Mouse (Mus musculus): ENCODE data around the gene Acp5. TPM values are rescaled to one million over a fixed set of nuclear protein-coding genes. Genes with fewer than 3 reads are reported as not detected.

The Acp5 gene
- polyA plus RNA-seq, 1 experiment: 103 TPM

GRCm38 (mm10) chr9:22119543-22119942 lies 16.0 kb downstream of the Acp5 start:
- 38% methylated on average over 4 of the region's 4 CpGs for WGBS
- no peak overlapping the region for H3K4me3 ChIP-seq (replicated peaks; ENCODE audit: control insufficient read depth, low read depth, low read length)
- H3K4me1 ChIP-seq (ENCODE audit: control insufficient read depth, insufficient read depth, low read length): peaks cover 24% of the 10 kb centered on the region
- TF ChIP-seq POLR2A (IDR thresholded peaks at IDR 0.05; ENCODE audit: borderline replicate concordance, control insufficient read depth, low read depth, low read length): no peak
- peak overlapping the region; percentile 15 for H3K27ac ChIP-seq (ENCODE audit: control insufficient read depth, insufficient read depth, low read depth, low read length, poor library complexity)

DNA sequence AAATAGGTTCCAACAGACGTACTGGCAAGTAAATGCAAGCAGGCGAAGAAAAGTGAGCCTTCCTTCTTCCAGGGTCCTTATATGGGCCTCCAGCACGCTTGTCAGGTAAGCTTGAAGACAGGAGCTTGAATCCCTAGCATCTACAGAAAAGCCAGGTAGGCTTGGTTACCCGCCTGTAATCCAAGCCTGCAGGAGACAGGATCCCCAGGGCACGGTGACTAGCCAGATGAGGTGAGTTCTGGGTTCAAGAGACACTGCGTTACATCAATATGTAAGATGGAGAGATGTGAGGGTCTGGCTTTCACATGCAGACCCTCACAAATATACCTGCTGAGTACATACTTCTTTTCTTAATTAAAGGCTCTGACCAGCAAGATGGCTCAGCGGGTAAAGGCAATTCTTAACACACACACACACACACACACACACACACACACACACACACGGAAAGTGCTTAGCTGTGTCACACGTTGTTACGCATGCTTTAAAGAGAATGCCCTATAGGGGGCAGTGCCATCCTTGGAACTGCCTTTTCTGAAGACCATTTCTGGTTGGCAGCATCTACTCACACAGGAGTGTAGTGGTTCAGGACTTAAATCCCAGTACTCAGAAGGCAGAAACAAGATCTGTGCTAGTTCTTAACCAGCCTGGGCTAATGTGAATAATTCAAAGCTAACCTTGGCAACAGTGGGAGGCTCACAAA lies 17.6 kb downstream of the Acp5 start:
- no peak overlapping the region for H3K27ac ChIP-seq (ENCODE audit: control insufficient read depth, insufficient read depth, low read depth, low read length, poor library complexity)
- TF ChIP-seq POLR2A (IDR thresholded peaks at IDR 0.05; ENCODE audit: borderline replicate concordance, control insufficient read depth, low read depth, low read length) (no peak), CTCF (IDR thresholded peaks at IDR 0.05; ENCODE audit: control insufficient read depth, insufficient read depth, low read length) (peak; percentile 51)

GRCm38 (mm10) chr9:22116740-22117426 lies 18.6 kb downstream of the Acp5 start, which contains the start of gene Elof1:
Elof1 (minus strand) TSS chr9:22117172.
- Histone ChIP-seq H3K4me1 (ENCODE audit: control insufficient read depth, insufficient read depth, low read length) (peaks cover 10% of the 10 kb centered on the region), H3K4me3 (replicated peaks; ENCODE audit: control insufficient read depth, low read depth, low read length) (peak within 1 kb of the TSS; percentile 75), H3K27ac (ENCODE audit: control insufficient read depth, insufficient read depth, low read depth, low read length, poor library complexity) (peak within 1 kb of the TSS; percentile 78)
- WGBS: under 1% methylated on average over 52 of the region's 52 CpGs
- TF ChIP-seq POLR2A (IDR thresholded peaks at IDR 0.05; ENCODE audit: borderline replicate concordance, control insufficient read depth, low read depth, low read length): peak; percentile 80; the same call in 1 of the 2 replicates
- 0 out of 2 replicates have a peak, but pooled peaks have one; percentile 7 for TF ChIP-seq CTCF (IDR thresholded peaks at IDR 0.05; ENCODE audit: control insufficient read depth, insufficient read depth, low read length)

More for the DNA sequence above, 17.6 kb downstream of the Acp5 start:
- H3K4me1 ChIP-seq (ENCODE audit: control insufficient read depth, insufficient read depth, low read length): peaks cover 17% of the 10 kb centered on the region
- WGBS: 35% methylated on average over 10 of the region's 10 CpGs
- no peak overlapping the region for H3K4me3 ChIP-seq (replicated peaks; ENCODE audit: control insufficient read depth, low read depth, low read length)

DNA sequence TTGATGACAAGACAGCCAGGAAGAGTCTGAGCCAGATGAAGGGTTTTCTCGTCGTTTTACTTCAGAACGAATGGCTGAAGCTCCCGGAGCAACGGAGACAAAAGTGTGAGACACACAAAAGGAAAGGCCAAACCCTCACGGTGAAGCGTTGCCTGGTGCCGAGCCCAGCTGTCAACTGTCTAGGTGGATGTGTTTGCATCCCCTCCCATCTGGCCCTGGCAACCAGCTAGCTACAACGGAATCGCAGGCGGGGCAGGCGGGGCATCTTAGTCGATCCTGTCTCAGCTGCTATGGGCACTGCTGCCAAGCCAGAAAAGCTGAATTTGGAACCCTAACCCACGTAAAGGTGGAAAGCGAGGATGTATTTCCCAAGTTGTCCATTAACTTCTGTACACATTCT lies 19.4 kb downstream of the Acp5 start:
- H3K4me3 ChIP-seq (replicated peaks; ENCODE audit: control insufficient read depth, low read depth, low read length): peak overlapping the region; percentile 75
- TF ChIP-seq POLR2A (IDR thresholded peaks at IDR 0.05; ENCODE audit: borderline replicate concordance, control insufficient read depth, low read depth, low read length): no peak
- no peak for TF ChIP-seq CTCF (IDR thresholded peaks at IDR 0.05; ENCODE audit: control insufficient read depth, insufficient read depth, low read length)
- H3K4me1 ChIP-seq (ENCODE audit: control insufficient read depth, insufficient read depth, low read length): peaks cover 6% of the 10 kb centered on the region
- WGBS: 30% methylated on average over 15 of the region's 15 CpGs
- H3K27ac ChIP-seq (ENCODE audit: control insufficient read depth, insufficient read depth, low read depth, low read length, poor library complexity): no peak overlapping the region

DNA sequence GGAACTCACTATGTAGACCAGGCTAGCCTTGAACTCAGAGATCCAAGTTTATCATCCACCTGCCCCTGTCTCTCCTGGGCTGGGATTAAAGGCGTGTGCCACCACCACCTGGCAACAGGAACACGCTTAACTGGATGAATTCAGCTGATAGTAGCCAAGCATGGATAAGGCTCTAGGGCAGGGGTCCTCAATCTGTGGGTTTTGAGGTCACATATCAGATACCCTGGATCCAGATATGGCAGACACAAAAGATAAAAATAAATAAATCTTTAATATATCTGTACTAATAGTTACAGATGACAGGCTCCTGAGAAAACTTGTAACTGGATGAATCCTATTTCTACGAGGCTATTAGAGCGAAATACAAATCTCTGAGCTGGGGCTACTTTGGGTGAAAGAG lies 19.9 kb downstream of the Acp5 start:
- 84% methylated on average over 4 of the region's 4 CpGs for WGBS
- H3K4me1 ChIP-seq (ENCODE audit: control insufficient read depth, insufficient read depth, low read length): peaks cover 4% of the 10 kb centered on the region
- H3K27ac ChIP-seq (ENCODE audit: control insufficient read depth, insufficient read depth, low read depth, low read length, poor library complexity): no peak overlapping the region
- no peak overlapping the region for H3K4me3 ChIP-seq (replicated peaks; ENCODE audit: control insufficient read depth, low read depth, low read length)
- TF ChIP-seq CTCF (IDR thresholded peaks at IDR 0.05; ENCODE audit: control insufficient read depth, insufficient read depth, low read length) (no peak), POLR2A (IDR thresholded peaks at IDR 0.05; ENCODE audit: borderline replicate concordance, control insufficient read depth, low read depth, low read length) (no peak)

DNA sequence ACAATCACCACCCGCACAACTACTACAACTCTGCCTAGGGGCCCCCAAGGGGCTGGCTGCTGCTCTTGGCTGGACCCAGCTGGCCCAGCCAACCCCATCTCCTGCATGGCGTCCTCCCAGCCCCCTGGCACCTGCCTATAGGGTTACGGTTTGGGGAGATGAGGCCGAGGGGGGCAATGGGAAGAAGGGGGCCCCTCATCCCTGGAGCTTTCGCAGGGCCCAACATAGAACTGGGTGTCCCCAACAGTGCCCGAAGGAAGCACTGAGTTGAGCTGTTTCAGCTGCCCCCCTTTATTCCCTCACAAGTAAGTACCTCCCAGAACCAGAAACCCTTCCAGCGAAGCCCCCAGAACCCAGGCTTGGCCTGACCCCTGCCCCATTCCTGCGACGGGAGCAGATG lies 27.3 kb downstream of the Acp5 start:
- Histone ChIP-seq H3K4me3 (replicated peaks; ENCODE audit: control insufficient read depth, low read depth, low read length) (no peak overlapping the region), H3K4me1 (ENCODE audit: control insufficient read depth, insufficient read depth, low read length) (peaks cover 1% of the 10 kb centered on the region; the same call in 1 of the 2 replicates), H3K27ac (ENCODE audit: control insufficient read depth, insufficient read depth, low read depth, low read length, poor library complexity) (peak overlapping the region; percentile 47)
- 77% methylated on average over 9 of the region's 9 CpGs for WGBS
- TF ChIP-seq POLR2A (IDR thresholded peaks at IDR 0.05; ENCODE audit: borderline replicate concordance, control insufficient read depth, low read depth, low read length): no peak
- TF ChIP-seq CTCF (IDR thresholded peaks at IDR 0.05; ENCODE audit: control insufficient read depth, insufficient read depth, low read length): no peak

DNA sequence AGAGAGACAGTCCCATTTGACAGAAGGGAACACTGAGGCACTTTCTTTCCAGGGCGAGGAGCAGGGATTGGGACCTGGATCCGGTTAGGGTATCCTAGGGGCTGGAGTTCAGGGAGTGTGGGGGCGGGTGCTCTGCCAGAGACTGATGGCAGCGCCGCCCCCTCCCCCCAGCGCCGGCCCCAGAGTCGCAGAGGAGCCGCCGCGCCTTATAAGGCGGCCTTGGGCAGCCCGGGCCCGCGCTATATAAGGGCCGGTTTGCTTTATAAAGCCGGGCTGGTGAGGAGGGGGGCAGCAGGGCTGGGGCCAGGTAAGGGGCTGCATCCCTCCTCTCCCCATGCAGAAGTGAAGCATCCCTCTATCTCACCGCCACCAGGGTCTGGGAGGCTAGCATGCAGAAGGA lies 35.6 kb downstream of the Acp5 start:
- no peak overlapping the region for H3K4me3 ChIP-seq (replicated peaks; ENCODE audit: control insufficient read depth, low read depth, low read length)
- TF ChIP-seq CTCF (IDR thresholded peaks at IDR 0.05; ENCODE audit: control insufficient read depth, insufficient read depth, low read length): no peak
- no peak for TF ChIP-seq POLR2A (IDR thresholded peaks at IDR 0.05; ENCODE audit: borderline replicate concordance, control insufficient read depth, low read depth, low read length)
- WGBS: 13% methylated on average over 18 of the region's 18 CpGs
- no peaks in the 10 kb centered on the region; the same call in 1 of the 2 replicates for H3K4me1 ChIP-seq (ENCODE audit: control insufficient read depth, insufficient read depth, low read length)
- no peak overlapping the region for H3K27ac ChIP-seq (ENCODE audit: control insufficient read depth, insufficient read depth, low read depth, low read length, poor library complexity)

- Histone ChIP-seq H3K27ac (ENCODE audit: control insufficient read depth, insufficient read depth, low read depth, low read length, poor library complexity) (no peak within 1 kb of the TSS), H3K4me3 (replicated peaks; ENCODE audit: control insufficient read depth, low read depth, low read length) (no peak within 1 kb of the TSS), H3K4me1 (ENCODE audit: control insufficient read depth, insufficient read depth, low read length) (no peaks in the 10 kb centered on the region; the same call in 1 of the 2 replicates)
- 15% methylated on average over 14 of the region's 14 CpGs for WGBS
- no peak for TF ChIP-seq POLR2A (IDR thresholded peaks at IDR 0.05; ENCODE audit: borderline replicate concordance, control insufficient read depth, low read depth, low read length)
These were observed 36.4 kb downstream of the Acp5 start, which contains the start of gene Cnn1 for GRCm38 (mm10) chr9:22098993-22099696. Cnn1 (plus strand) TSS chr9:22099216.
